Mouse (Mus musculus): ENCODE results near the gene Angptl6.
A peak's percentile ranks its signal among the peaks of the same experiment; 100 is the strongest.

Gene Angptl6

DNA sequence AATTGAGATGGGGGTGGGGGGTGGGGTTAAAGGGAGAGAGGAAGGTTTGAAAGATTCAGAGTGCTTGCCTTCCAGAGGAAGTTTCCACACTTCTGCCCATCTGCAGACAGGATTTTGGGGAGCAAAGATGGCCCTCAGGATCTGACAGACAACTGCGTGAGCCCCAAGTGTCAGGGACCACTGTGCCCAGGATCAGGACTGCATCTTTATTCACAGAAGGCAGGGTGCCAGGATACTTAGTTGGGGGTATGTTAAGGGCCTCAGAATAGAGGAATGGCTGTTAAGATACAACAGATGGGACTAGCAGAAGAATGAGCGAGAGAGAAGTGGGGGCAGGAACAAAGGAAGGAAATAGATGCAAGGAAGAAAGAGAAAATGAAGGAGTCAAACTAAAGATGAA lies 7.0 kb upstream of the Angptl6 start:
- no peak for DNase-seq (ENCODE audit: low spot score in 2 of 2)

DNA sequence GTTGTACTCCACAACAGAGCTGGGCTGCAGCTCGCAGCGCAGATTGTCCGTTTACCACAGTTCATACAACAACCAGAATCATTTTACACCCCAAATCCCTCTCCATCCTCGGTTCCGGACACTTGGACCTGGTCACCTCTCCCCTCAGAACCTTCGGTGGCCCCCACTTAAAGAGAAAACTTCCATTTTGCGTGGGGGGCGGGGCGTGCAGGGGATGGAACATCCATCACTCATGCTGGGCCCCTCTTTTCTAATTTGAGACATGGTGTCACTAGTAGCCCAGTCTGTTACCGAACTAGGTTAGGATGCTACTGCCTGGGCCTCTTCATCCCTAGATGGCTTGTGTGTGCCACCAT lies 839 bp downstream of the Angptl6 start:
- no peak for DNase-seq (ENCODE audit: low spot score in 2 of 2)

DNA sequence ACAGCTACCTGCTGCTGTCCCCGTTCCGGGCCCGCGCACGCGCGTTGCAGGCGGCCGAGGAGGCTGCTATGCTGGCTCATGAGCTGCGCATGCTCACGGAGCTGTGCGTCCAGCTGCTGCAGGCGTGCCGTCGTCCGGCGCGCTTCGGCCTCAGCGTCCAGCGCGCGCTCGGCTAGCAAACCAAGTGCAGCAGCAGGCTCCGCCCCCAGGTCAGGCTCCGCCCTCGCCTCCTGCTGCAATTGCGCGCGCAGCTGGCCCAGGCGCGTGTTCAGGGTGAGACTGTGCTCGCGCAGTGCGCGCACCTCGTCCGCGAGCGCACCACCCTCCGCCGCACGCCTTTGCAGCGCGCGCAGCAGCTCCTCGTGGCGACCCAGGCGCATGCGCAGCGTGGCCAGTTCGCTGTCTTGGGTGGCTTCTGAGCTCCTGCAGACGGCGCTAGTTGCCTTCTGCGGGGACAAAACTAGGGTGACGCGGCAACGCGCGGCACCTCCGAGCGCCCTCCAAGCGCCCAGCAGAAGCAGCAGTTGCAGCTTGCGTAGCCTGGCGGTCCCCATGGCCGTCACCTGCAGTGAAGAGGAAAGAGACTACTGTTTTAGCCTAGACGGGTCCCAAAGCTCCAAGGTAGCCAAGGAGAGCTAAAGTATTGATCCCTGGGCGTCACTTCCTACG lies 1.4 kb downstream of the Angptl6 start:
- DNase-seq (ENCODE audit: low spot score in 2 of 2): peak; percentile 99 to 100

DNA sequence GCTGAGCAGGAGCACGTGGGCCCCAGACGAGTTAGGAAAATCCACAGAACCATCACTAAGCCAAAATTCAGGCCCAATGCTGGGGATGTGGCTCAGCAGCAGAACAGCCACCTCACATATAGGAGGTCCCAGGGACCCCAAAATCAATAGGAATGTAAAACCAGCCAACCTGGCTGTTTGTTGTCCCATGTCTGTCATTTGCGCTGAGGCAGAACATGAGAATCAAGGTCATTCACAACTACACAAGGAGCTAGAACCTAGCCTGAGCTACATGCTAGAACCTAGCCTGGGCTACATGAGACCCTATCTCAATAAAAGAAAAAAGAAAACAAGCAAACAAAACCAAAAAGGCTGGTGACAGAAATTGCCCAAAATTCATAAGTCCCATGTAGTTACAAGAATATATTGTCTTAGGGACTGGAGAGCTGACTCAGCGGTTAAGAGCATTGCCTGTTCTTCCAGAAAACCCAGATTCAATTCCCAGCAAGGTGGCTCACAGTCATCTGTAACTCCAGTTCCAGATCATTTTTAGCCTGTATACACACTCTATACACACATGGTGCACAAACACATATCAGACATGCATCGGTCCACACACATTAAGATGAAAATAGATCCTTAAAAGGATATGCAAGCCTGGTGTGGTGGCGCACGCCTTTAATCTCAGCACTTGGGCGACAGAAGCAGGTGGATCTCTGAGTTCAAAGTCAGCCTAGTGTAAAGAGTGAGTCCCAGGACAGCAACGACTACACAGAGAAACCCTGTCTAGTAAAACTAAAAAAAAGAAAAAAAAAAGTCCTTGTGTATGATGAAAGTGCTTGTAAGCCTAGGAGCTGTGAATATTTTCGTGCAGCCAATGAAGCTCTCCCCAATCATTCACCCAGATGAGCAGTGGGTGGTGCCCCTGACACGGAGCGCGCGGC lies 2.1 kb downstream of the Angptl6 start:
- DNase-seq (ENCODE audit: low spot score in 2 of 2): no peak

DNA sequence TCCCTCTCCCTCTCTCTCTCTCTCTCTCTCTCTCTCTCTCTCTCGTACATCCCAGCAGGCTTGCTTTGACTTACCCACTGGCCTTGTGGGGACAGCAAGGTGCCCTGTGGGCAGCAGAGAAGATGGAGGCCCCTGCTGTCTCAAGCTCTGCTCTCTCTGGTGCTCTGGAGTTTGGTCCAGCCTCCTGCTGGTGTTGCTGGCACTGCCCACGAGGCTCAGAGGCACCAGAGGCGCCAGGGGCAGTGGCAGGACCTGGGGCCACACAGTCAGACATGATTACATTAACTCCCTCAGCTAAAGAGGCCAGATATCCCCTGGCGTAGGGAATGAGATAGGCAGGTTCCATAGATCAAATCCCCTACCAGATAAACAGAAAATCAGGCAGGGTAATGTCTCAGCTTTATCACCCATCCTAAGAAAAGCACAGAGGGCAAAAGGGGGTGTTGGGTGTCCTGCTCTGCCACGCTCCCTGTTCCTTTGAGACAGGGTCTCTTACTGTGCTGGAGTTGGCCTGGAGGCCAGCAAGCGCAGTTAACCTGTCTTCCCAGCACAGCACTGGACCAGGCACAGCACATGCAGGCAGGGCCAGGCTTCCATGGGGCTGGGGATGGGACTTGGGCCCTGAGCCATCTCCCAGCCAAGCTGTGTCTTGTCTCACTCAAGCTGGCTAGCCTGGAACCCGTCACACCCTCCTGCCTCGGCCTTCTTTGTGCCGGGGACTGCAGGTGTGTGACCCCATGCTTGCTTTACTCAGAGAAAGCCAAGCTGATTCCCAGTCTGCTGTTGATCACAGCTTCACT lies 3.0 kb downstream of the Angptl6 start:
- DNase-seq (ENCODE audit: low spot score in 2 of 2): no peak

DNA sequence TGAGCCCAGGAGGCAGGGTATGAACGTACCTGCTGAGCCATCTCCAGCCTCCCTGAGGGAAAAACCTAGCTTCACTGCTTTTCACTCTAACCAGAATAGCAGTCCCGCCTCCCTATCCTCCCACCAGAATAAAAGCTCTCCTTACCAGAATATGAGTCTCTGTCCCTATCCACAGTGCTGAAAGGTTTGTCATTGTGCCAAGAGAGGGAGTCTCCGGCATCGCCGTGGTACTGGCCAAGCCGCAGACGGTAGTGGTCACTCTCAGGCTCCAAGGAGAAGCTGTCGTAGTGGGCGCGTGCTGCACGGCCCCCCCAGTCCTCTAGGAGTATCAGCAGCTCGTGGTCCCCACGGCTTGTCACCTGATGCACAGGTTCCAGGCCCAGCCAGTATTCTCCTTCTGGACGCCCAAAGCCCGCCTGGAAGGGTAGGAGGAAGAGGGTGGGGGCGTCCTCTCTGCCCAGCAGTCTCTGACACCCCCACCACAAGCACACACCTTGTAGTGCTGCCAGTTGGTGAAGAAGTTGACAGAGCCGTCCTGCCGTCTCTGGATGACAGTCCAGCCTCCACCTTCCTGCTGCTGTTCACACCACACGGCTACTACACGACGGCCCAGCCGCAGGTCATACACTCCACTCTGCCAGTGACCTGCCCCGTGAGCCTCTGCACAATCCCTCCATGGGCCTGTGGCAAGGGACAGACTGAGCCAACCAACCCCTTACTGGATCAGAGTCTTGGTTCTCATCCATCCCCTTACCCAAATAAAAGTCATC lies 4.3 kb downstream of the Angptl6 start:
- no peak for DNase-seq (ENCODE audit: low spot score in 2 of 2)

DNA sequence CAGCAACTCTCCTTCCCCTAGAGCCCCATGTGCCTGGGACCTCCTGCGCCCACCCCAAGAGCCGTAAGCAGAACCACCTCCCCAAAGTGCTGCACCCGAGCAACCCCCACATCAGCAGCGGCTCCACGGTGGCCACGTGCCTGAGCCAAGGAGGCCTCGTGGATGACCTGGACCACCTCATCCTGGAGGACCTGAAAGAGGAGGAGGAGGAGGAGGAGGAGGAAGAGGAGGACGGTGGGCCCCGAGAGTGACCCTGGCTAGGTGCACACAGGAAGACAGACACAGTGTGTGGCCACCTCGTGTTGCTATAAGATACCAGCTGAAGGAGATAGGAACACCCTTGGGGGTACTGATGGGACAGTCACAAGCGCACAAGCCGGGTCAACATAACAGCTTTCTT lies 6.0 kb downstream of the Angptl6 start:
- DNase-seq (ENCODE audit: low spot score in 2 of 2): no peak

DNA sequence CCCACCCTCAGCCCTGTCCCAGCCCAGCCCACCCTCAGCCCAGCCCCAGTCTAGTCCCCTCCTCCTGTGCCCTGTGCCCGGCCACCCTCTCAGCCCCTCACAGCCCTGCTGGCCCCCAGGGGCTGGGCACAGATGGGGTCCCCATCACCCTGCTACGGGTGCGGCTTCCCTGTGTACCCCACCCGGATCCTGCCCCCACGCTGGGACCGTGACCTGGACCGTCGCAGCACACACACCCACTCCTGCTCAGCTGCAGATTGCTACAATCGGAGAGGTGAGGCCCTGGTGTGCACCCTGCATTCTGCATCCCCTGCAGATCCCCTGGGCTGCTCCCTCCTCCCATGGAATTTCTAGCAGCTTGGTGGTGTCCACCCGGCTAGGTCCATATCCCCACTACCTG lies 6.5 kb downstream of the Angptl6 start:
- no peak for DNase-seq (ENCODE audit: low spot score in 2 of 2)

DNA sequence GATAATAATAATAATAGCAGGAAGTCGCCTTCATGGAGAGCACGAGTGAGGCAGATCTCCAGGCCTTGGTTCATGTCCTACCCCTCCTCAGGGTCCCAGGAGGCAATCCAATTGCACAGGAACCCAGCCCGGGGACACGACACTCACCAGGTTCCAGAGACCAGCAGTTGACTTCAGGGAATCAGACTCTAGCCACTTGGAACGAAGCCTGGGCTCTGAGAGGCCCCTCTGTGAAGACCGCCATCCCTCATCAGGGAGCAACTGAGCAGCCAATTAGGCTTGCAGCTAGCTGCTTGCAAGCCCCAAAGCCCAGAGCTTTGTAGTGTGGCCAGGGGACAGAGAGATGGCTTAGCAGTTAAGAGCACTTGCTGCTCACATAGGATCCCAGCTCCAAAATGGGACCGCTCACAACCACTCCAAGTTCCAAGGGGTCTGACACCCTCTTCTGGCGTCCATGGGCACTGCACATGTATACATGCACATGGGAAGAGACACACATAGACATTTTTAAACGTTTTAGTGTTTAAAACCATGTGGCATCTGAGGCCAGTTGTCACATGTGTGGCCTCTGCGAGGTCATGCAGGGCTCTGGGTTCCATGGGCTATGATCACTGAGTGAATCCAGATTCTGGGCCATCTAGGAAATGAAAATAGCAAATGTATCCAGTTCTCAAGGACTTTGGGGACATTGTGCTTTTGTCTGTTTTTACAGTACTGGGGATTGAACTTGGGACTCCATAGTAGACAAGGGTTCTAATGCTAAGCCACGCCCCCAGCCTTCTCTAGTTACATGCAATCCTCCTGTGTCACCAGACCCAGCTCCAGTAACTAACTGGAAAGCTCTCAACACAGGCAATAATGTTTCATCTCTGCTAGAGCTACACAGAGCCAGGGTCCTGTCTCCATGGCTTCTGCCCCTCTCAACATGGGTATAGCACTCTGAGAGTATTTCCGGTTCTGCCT lies 9.0 kb downstream of the Angptl6 start:
- DNase-seq (ENCODE audit: low spot score in 2 of 2): no peak

DNA sequence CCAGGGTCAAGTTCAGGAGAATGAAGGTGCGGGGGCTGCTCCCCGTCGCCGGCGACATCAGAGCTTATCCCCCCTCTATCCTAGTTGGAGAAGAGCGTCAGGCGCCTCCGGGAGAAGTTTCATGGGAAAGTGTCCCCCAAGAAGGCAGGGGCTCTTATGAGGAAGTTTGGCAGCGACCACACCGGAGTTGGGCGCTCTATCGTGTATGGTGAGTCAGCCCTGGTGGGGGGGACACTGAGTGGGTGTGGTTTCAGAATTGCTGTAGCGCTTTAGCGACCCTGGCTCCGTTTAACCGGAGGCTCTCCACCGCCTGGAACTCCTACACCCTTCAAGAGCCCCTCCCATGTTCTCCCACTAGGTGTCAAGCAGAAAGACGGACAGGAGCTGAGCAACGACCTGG lies 10.3 kb downstream of the Angptl6 start:
- peak; percentile 29 for DNase-seq (ENCODE audit: low spot score in 2 of 2)

DNA sequence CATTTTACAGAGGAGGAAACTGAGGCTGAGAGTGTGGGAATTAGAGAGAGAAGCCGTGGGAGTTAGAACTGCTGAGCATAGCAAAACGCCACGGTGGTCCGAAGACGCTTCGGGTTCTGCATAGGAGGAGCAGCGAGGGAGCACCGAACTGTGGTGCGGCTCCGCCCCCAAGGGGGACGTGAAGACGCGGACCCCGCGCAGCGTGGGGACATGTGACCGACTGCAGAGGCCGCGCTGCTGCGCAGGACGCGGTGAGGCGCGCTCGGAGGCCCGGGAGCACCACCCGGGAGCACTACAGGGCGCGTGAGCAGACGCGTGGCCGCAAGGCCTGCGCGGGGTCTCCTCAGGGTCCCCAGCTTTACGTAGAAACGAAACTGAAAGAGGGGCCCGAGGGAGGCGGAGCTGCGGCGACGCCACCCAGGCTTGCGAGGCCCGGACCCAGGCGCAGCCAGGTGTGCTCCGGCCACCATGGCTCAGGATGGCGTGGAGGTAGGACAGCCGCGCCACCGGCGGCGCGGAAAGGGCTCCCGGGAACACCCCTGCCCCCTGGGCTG lies 11.0 kb downstream of the Angptl6 start, which contains the start of gene A230050P20Rik:
Gene A230050P20Rik (plus strand): TSS at position 195 of the 554 bp plus-strand sequence.
- DNase-seq (ENCODE audit: low spot score in 2 of 2): peak; percentile 70 to 77

DNA sequence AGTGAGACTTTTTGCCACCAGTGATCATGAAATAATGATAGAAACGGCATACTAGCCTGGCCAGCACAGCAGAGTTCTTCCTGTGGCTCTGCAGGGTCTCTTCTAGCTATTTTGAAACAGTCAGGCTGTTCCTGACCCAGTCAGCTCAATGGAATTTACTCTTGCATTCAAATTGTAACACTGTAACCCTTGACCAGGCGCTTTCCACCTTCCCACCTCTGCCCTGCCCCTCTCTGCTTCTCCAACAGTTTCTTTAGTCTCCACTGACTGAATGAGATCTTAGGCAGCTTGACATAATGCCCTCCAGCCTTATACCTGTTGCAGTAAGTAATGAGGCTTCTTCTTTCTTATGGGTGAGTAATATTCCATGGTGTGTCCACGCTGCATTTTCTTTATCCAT lies 12.6 kb downstream of the Angptl6 start:
- DNase-seq (ENCODE audit: low spot score in 2 of 2): no peak

DNA sequence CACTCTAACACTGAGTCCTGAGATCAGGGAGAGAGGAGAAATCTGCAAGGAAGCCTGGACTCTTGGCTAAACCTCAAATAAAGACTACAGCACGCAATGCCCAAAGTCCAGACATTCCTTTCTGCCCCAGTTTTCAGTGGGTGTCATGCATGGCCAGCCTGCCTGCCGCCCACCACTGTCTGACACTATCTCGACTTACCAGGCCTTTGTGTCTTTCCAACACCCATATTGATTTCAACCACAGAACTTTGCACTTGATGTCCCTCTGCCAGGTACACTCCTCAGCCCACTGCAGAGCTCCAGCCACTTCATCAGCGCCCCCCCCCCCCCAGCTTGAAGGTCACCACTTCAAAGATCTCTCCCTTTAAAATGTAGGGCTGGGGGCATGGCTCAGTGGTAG lies 17.3 kb downstream of the Angptl6 start:
- no peak for DNase-seq (ENCODE audit: low spot score in 2 of 2)

DNA sequence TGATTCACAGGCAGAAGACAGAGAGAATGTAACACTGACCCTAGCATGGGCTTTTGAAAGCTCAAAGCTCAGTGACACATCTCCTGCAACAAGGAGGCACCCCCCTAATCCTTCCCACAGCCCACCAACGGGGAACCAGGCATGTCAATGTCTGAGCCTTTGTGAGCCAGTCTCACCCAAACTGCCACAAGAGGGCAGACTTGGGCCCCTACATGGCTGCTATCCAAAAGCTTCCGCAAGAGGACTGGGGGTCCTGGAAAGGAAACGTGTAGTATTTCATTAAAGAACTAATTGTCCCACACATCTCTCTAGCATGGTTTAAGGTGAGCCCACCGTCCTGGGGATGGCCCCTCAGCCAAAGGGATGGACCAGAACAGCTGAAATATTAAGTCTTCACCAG lies 17.7 kb downstream of the Angptl6 start:
- DNase-seq (ENCODE audit: low spot score in 2 of 2): no peak

DNA sequence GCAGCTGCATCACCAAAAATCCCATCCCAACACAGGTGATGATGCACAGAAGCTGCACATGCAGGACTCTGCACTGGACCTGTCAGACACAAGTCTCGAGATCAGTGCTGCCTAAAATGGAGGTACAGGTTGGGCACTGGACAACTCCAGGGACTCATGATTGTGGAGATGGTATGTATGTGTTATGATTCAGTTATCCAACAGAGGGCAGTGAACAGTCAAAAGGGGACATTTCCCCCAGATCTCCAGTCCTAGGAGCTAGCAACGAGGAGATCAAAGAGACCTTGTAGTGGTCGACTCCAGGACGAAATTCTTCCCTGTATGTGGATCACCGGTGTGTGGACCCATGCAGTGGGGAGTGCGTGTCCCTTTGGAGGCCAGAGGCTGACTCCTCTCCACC lies 19.6 kb downstream of the Angptl6 start:
- DNase-seq (ENCODE audit: low spot score in 2 of 2): no peak

DNA sequence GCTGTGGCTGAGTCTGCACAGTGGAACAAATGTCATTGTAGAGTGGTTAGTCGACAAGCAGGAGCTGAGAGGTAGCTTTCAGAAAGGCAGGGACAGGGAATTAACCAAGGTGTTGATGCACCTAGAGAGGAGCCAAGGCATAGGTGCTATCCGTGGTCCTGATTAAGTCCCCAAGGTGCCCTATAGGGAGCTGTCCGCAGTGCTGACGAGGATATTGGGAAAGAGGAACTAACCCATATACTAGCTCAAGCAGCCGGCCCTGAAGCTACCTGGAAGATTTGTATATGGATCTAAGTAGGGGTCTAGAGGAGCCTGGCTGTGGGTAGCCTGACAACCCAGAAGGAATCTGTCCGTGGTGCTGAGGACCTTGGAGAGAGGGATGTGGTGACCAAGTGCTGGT lies 22.4 kb downstream of the Angptl6 start:
- no peak for DNase-seq (ENCODE audit: low spot score in 2 of 2)

DNA sequence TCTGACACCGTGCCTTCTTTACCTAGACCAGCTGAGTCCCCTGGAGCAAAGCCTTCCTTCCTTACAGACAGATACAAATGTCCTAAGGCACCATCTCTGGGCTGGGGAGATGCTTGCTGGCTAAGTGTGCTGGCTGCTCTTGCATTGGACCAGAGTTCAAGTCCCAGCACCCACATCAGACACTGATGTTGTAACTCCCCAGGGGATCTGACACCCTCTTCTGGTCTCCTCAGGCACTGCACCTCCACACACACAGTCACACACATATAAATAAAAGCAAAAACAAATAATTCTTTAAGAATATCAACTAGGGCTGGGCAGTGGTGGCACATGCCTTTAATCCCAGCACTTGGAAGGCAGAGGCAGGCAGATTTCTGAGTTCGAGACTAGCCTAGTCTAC lies 29.3 kb downstream of the Angptl6 start:
- DNase-seq (ENCODE audit: low spot score in 2 of 2): no peak

DNA sequence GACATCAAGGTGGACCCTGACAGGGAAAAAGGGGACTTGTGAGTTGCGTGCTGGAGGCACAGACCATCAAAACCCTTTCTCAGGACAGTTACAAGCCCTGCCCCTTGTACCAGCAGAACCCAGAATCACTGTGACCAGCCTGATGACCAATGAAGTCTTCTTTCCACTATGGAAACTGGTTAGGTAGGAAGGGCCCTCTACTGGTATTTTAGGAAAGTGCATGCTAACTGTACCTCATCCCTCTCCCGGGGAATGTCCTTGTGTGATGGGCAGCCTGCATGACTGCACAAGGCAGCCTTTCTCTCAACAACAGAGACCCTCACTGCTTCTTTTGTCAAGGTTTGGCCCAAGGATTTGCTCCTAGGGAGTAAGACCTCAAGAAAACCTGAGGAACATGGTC lies 36.9 kb downstream of the Angptl6 start:
- DNase-seq (ENCODE audit: low spot score in 2 of 2): no peak

DNA sequence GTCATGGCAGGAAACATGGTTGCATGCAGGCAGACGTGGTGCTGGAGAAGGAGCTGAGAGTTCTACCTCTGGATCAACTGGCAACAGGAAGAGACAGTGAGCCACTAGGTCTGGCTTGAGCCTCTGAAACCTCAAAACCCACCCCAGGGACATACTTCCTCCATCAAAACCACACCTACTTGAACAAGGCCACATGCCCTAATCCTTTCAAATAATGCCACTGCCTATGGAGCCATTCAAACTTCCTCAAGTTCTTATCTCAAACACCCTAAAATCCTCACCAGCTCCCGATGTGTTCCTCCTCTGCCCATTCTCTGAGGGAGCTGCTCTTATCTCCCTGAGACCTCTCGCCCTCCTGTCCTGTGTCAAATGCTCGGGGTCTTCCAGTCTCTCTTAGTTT lies 37.3 kb downstream of the Angptl6 start:
- no peak for DNase-seq (ENCODE audit: low spot score in 2 of 2)

DNA sequence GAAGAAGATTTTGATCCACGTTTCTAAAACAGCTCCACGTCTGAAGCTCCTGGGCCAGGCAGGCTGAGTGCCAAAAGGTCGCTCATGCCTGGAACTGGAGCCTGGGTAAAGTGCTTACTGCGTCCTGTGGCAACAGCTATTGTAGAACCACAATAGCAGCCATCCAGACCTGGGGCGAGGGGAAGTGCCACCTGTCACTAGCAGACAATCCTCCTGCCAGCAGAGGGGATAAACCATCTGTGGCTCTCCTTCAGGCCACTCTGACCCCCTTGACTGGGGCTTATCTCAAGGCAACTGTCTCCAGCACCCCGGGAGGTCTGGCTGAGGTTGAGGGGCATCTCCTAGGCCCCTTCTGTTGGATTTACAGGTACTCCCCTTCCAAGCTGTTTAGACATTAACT lies 40.6 kb downstream of the Angptl6 start:
- DNase-seq (ENCODE audit: low spot score in 2 of 2): no peak
